ENCODE assay signal across 11 mouse cellular contexts in the genomic region with DNA sequence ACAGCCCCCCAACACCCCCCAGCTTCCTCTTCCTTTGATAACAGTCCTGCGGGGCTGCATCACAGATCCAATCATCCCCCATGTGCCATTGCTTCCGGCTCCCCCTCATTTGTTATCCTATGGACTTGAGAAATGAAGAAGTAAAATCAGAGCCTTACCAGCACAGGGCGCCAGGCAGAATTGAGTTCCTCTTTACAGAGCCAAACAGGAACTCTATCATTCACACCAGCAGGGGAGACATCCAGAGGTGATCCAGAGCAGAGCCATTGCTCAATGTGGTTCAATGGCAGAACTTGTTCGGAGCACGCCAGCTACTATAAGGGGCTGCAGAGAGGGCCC. TPM values are rescaled to one million over a fixed set of nuclear protein-coding genes. Genes with fewer than 3 reads are reported as not detected.
DNase-seq lines count a peak whose midpoint lies in the region; ATAC-seq lines count a peak whose summit lies in the region.
"Had no signal": no experiment of that assay in that cellular context is flagged by ENCODE, and none has a peak within 500 bp of the region (broad histone marks: within the 10 kb centered on the region; RNA-seq: fewer than 3 reads in every experiment).

No protein-coding gene starts in this region.

- peak overlapping the region; percentile 38 for H3K27ac ChIP-seq in heart, embryonic 15.5 days
- no peak overlapping the region for H3K27ac ChIP-seq in hindbrain, embryonic 16.5 days (ENCODE audit: low read depth, low read length)
- H3K27ac ChIP-seq: heart, adult 2 months had no signal

- ATAC-seq in heart, embryonic 15.5 days (replicated peaks; ENCODE audit: insufficient number of reproducible peaks, insufficient read depth, low FRiP score, low read depth) = 0 out of 2 replicates have a peak, but pooled peaks have one; percentile 8
- no peak for ATAC-seq in hindbrain, embryonic 16.5 days
- ATAC-seq: midbrain, embryonic 16.5 days; Patski had no signal

- 48% methylated on average over 5 of the region's 5 CpGs for WGBS in heart, embryonic 15.5 days
- 77% methylated on average over 5 of the region's 5 CpGs for WGBS in hindbrain, embryonic 16.5 days

- H3K27me3 ChIP-seq in heart, embryonic 15.5 days = no peaks in the 10 kb centered on the region
- H3K27me3 ChIP-seq in hindbrain, embryonic 16.5 days (replicated peaks; ENCODE audit: control insufficient read depth, insufficient read depth, low read length) = no peaks in the 10 kb centered on the region
- H3K27me3 ChIP-seq: Patski had no signal

- H3K4me2 ChIP-seq in heart, embryonic 15.5 days = peak overlapping the region; percentile 32
- no peak overlapping the region for H3K4me2 ChIP-seq in hindbrain, embryonic 16.5 days (ENCODE audit: low read length)

- DNase-seq in heart, adult 11 months = peak; percentile 94
- DNase-seq in heart, postnatal 25 days (ENCODE audit: low spot score) = no peak
- peak; percentile 95 for DNase-seq in 416B (ENCODE audit: low read depth)
- peak; percentile 36 for DNase-seq in lung, postnatal 25 days (ENCODE audit: low spot score)
- DNase-seq in ovary, adult 18-20 months (ENCODE audit: low spot score) = no peak
- no peak for DNase-seq in layer of hippocampus, adult 8-10 months (ENCODE audit: low spot score in 2 of 2)

- intact Hi-C loops in heart, postnatal 25 days (cut with DNase I) = no loop called here

- no peak overlapping the region for H3K9ac ChIP-seq in heart, embryonic 15.5 days
- no peak overlapping the region for H3K9ac ChIP-seq in hindbrain, embryonic 16.5 days (ENCODE audit: low read depth, low read length)

- H3K4me3 ChIP-seq in heart, embryonic 15.5 days = no peak overlapping the region
- H3K4me3 ChIP-seq in hindbrain, embryonic 16.5 days (ENCODE audit: low read length) = no peak overlapping the region
- H3K4me3 ChIP-seq: heart, adult 2 months had no signal

- no peaks in the 10 kb centered on the region for H3K36me3 ChIP-seq in heart, embryonic 15.5 days
- H3K36me3 ChIP-seq in hindbrain, embryonic 16.5 days (ENCODE audit: control insufficient read depth, insufficient read depth, low read length) = no peaks in the 10 kb centered on the region

- H3K4me1 ChIP-seq in heart, embryonic 15.5 days (replicated peaks) = peaks cover 8% of the 10 kb centered on the region; the same call in 1 of the 2 replicates
- no peaks in the 10 kb centered on the region; the same call in 1 of the 2 replicates for H3K4me1 ChIP-seq in hindbrain, embryonic 16.5 days (ENCODE audit: control insufficient read depth, insufficient read depth, low read depth, low read length)

- no peaks in the 10 kb centered on the region for H3K9me3 ChIP-seq in heart, embryonic 15.5 days (replicated peaks)
- no peaks in the 10 kb centered on the region for H3K9me3 ChIP-seq in hindbrain, embryonic 16.5 days (ENCODE audit: control insufficient read depth, low read length)

RNA-seq across cellular contexts. Expression of a gene that starts 17.3 kb away (rescaled TPM):
- 10 to 100 TPM; 29.6 to 35.2 TPM for total RNA-seq in heart, postnatal 25 days (2021)
- polyA plus RNA-seq in heart, embryonic 15.5 days (2015; fragmentation: Nextera tagmentation; extraction: Ambion mirVana) = 54.8 and 68.1 TPM in 2 replicates
- polyA plus RNA-seq in hindbrain, embryonic 16.5 days (2015; fragmentation: Nextera tagmentation; extraction: Ambion mirVana) = 55.3 and 62.6 TPM in 2 replicates
- 10 to 100 TPM; 27.9 to 38.7 (median 34.3) TPM for total RNA-seq in layer of hippocampus, adult 8-10 months (2022)

RNA-seq across cellular contexts. Expression of a gene that starts 30.9 kb away (rescaled TPM):
- total RNA-seq in heart, postnatal 25 days (2021) = under 1 TPM in 1 of 2 experiments, not detected in 1; 0.22 TPM
- 0.30 and 0.48 TPM in 2 replicates for polyA plus RNA-seq in heart, embryonic 15.5 days (2015; fragmentation: Nextera tagmentation; extraction: Ambion mirVana)
- 0.45 and 0.55 TPM in 2 replicates for polyA plus RNA-seq in hindbrain, embryonic 16.5 days (2015; fragmentation: Nextera tagmentation; extraction: Ambion mirVana)
- total RNA-seq in layer of hippocampus, adult 8-10 months (2022) = under 1 TPM in 2 of 4 experiments, not detected in 2; 0.27 to 0.72 TPM

RNA-seq across cellular contexts. Expression of a gene that starts 31.8 kb away (rescaled TPM):
- total RNA-seq in heart, postnatal 25 days (2021) = 1,000 to 10,000 TPM in 1 of 2 experiments, 100 to 1,000 TPM in 1; 907 to 1,197 TPM
- 782 and 963 TPM in 2 replicates for polyA plus RNA-seq in heart, embryonic 15.5 days (2015; fragmentation: Nextera tagmentation; extraction: Ambion mirVana)
- 1,508 and 1,522 TPM in 2 replicates for polyA plus RNA-seq in hindbrain, embryonic 16.5 days (2015; fragmentation: Nextera tagmentation; extraction: Ambion mirVana)
- 100 to 1,000 TPM; 769 to 857 (median 823) TPM for total RNA-seq in layer of hippocampus, adult 8-10 months (2022)

Comparison
In these comparisons a context has a peak if more than half of its experiments do, and no peak if none do; other contexts are left out.
1. DNase-seq: peak in heart, adult 11 months (single experiment), 416B (single experiment) and lung, postnatal 25 days (single experiment); none in heart, postnatal 25 days (single experiment), ovary, adult 18-20 months (single experiment) and layer of hippocampus, adult 8-10 months (0 of 2).